Mouse (Mus musculus) embryo, embryonic 10.5 days (tissue): Measurements from ENCODE around the gene Pbp2.

Source experiments
- DNase-seq: peaks from one replicate; pipeline ENCODE4 v3.0.0-alpha.2; 2015; ENCODE audit warnings: low spot score

Pbp2 gene

DNA sequence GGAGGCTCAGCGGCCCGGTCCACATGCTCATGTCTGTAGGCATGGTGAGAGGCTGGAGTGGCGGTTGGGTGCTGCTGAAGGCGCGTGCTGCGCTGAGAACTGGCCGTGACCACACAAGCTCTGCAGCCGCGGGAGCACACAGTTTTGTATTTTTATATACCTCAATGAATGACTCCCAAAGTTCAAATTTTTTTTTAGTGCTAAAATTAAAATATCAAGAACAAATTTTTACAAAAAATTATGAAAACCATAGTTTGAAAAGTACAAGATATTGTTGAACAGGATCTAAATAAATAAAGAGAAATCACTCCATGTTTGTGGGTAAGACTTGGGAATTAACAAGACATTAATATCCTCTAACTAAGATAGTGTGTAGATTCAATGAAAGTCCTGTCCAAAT lies at the start of gene Pbp2:
Gene Pbp2 (minus strand): TSS at position 101 of the 400 bp plus-strand sequence.
- no peak for DNase-seq

DNA sequence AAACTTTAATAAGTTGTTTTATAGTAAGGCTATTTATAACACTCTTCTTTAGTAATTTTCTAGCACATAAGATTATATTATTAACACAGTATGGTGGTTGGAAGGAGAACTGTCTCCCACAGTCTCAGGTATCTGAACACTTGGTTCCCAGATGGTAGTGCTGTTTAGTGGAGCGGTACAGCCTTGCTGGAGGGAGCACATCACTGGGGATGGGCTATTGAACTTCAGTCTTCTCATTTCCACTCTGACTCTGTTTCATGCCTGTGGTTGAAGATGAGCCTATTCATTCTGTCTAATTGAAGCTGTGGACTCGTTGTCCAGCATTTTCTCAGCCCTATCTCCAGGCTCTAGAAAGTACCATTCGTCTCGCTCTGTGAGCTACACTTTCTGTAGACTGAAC lies 44.7 kb upstream of the Pbp2 start:
- DNase-seq, result no peak

DNA sequence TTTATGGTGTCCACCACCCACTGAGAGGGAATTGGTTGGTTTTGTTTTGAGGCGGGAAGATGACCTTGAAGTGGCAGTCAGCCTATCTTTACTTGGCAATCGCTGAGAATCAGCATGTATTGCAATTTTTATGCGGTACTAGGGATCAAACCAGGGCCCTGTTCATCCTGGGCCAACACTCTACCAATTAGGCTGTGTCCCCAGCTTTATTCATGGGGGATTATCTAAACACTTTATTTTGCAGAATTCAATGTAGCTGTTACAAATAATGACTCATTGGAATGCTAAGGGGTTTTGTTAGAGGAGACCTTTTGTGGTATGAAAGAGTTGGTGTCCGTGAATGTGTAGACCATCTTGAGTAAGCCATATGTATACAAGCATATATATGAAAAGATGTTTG lies 42.3 kb upstream of the Pbp2 start:
- DNase-seq, result no peak

DNA sequence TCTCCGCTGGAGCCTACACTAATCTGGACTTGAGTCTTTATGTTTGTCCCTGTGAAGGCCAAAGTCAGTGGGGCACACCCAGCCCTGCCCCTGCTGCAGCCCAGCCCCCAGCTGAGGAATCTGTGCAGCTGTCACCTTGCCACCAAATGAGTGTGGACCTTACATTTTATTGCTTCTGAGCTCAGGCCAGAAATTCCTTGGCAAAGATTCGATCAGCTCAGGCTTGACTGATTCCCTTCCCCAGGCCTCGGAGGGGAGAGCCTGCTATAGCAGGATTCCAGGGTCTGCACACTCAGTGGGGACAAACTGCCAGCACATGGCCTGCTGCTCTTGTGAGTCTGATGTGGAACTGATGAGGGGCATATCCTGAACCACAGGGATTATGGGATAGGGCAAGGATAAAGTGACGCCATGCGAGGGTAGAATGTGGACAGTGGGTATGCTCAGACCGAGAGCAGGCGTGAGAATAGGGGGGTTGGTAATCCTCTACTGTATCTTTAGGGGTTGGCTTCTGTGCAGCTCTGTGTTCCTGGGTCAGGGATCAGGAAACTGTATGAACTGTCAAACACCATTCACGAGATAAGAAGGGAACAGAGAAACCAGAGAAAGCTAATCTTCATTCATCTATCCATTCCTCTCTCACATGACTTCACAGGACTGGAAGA lies 41.6 kb upstream of the Pbp2 start:
- DNase-seq, result no peak

DNA sequence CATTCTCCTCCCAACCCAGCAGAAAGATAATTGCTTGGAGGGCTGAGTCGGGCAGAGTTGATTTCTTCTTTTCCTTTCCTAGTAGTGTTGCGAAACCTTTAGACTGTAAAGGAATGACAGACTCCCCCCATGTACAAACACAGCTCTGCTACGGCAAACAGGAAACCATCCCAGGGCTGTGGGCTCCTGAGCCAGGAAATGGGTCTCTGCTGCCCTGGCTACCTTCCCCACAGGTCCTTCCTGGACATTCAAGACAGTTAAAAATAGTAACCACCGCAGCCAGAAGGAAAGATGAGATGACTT lies 30.8 kb upstream of the Pbp2 start:
- DNase-seq, result no peak

DNA sequence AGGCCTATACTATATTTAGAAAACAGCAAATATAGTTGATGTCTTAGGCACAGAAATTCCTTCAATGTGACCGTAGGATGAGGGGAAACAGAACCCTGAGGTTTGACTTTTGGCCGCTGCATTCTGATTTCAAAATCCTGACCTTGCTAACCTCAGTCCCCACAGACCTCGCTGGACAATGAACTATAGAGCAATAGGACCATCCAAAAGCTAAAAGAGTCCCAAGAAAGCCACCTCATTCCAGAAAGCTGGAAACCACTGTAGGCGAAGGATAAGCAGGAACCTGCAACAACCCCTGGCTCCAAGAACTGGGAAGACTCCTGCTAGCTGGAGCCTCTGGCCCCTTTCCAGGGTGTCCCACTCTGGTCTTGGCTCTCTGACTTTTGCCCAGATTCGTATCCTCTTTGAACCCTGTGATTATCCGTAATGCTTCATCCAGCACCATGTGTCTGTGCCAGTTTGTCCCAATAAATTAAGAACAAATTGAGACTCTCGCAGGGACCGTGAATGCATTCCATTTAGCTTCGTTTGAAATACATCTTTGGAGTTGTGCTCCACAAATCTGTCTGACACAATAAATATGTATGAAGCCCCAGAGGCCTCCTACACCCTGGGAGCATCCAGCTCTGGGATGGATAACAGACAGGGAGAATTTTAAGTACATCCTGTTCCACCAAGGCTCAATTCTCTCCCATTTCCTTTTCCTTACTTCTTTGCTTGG lies 30.3 kb upstream of the Pbp2 start:
- DNase-seq, result no peak

DNA sequence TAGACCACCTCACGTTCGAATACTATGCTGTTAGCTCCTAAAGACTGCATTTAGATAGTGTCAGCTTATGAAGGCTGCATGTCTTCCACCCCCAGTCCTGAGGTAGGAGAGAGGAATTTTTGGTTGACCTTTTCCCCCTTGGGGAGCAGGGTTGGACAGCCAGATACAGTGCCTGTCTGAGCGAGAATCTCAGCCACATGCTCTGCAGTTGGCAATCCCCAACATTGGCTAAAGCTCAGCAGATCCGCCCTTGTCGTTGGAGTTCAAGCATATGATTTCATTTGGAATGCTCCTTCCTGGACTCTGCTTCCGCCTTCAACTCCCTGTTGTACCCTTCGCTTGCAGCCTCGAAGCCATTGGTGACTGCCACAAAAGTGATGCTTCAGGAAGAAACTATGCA lies 26.2 kb upstream of the Pbp2 start:
- DNase-seq, result no peak

DNA sequence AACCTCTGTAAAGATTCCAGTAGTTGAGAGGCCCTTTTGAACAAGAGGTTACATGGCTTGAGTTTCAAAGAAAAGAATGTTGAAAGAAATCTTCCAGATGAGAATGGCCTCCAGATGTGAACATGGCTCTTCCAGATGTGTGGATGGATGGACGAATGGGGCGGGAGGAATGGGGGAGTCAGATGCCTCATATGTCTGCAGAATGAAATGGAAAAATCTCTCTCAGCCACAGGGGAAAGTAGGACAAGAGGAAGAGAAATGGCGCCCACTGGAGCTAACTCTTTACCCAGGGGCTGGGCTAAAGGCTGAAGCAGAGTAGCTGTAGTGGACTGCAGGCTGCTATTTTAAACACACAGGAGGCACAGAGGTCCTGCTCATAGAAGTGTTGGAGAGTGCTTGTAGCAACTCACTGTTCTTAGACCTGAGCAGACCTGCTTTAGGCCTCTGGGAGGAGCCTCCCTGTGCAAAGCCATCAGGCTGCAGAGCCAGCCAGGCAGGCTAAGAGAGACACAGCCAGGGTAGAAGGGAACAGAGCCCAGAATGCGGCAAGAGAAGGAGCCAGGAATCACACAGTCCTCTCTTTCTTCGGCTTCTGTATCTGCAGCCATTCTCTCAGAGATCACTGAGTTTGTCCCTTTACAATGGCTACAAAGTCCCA lies 23.9 kb upstream of the Pbp2 start:
- peak; percentile 59 for DNase-seq

DNA sequence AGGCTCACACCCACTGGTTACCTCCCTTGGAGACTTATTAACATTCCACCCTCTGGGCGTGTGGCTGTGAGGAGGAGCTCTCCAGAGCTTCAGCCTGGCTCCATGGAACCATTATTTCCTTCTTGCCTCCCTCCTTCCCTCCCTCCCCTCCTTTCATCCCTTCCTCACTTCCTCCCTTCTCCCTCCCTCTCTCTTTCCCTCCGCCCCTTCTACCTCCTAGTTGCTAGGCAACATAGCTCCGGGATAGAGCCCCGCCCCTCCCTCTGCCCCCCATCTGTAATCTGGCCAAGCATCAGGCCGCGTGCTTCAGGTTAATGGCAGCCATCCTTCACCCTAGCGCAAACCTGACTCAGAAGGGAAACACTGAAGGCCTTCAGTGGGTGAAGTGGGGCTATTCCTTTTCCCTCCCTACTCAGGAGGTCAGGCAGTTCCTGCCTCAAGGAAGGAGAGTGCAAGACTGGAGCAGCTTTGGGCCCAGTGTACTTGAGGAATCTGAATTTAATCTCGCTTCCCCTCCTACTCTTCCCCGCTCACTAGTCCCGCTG lies 22.6 kb upstream of the Pbp2 start:
- peak; percentile 74 for DNase-seq

DNA sequence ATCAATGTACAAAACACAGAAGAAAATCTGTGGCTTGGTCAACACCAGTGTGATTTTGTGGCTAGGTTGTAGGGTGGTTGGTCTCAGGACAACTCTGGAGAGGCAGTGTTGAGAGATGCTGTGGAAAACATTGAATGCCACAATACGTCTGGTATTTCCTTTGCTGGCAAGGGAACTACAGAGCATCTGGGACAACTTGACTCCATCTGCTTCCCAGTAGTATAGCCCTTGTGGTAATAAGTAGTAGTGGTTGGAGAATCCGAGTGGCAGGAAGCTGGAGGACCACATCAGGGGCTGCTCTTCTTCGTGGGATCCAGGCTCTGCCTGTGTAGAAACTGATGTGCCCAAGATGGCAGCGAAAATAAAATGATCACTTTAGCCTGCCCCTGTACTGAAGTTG lies 21.7 kb upstream of the Pbp2 start:
- no peak for DNase-seq

DNA sequence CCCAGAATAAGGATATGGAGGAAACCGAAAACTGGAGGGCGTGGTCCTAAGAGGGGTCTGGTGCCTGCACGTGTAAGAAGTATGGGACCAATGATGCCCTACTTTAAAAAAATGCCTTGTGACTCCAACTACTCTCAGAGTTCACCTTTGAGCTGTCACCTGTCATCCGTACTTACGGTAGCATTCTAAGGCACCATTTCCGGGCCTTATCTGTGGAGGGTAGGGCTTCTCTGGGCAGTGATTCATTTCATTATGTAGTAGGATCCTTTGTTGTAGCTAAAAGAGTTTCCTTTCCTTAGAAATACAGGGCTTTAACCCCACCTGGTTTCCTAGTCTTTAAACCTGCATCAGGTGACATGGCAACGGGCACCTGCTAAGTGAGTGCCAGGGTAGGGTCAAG lies 16.6 kb upstream of the Pbp2 start:
- DNase-seq, result no peak

DNA sequence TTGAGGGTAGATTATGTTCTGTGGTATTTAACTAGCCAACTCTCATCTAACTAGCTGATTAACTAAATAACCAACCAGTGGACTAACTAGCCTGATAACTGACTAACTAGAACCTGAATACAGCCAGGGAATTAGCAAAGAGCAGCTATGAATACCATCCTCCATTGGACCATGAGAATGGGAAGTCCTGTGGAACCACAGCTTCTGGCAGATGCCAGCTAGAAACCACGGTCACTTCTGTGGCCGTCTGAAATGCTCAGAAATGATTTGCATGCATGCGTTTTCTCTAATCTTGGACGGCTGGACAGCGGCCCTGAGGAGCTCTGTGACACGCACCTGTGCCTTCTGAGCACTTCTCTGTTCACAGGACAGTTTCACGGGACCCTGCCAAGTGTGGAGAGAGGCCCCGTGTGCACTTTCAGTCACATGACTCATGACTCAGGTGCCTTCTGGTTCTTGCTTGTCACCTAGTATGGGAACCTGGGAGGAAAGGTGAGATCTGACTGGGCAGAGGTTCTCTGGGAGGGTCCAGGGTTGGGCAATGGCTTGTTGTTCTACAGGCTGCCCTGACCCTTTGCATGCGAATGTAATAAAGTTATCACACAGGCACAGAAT lies 14.6 kb upstream of the Pbp2 start:
- DNase-seq, result no peak

DNA sequence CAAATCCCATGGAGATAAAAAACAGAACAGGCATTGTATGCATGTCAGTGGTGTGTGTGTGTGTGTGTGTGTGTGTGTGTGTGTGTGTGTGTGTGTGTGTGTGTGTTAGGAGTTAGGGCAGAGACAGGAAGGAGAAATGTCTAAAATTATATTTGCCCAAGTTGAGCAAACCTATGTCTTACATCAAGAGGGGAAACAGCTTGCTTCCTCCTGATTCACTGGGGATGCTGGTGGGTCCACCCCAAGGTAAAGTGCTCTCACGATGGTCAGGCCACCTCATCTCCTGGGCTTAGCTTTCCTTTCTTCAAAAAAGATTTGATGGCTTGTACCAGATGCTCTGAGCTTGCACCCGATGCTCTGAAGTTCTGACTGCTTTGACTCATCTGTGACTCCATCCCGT lies 13.9 kb upstream of the Pbp2 start:
- no peak for DNase-seq

DNA sequence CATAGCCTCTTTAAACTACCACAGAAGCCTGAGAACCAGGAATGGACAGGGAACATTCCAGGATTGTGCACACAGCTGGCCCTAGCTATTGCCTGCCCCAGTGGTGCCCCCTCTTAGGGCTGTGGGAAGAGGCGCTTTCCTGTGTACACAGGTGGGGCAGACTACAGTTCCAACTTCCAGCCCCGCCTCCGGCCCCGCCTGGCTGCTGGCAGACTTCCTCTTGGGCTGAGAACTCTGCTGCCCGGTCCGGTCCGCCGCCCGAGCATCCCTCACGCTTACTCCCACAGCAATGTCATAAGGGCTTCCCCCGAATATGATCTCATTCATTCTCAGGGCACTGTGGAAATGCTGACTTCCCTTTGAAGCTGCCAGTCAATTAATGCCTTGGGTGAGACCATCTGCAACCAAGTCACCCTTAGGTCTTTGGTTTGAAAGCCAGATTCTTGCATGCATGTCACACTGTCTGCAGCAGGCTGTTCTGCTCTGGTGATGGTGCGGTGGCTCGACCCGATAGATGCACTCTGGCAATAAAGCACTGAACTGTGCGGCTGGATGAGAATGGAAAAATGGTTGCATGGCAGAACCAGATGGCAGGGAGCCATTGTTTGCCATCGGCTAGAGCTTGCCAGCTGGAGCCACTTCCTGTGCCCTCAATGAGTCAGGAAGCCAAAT lies 13.2 kb upstream of the Pbp2 start:
- DNase-seq, result peak; percentile 42

DNA sequence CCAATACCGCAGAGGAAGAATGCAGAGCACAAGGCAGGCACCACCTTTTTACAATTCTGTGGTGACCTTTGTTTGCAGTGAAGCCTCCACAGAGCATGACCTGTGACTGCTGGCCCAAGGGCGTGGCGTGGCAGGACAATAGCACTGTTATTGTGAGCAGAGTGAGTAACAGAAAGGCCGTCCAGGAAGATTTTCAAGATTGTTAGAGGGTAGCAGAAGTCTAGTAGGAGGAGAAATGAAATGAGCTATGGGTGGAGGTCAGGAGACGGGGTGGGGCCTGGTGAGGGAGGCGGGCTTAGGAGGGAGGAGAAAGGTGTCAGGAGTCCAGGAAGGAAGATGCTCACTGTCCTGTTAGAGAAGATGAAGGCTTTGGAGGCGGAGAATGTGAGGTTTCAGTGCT lies 12.5 kb upstream of the Pbp2 start:
- DNase-seq, result no peak

DNA sequence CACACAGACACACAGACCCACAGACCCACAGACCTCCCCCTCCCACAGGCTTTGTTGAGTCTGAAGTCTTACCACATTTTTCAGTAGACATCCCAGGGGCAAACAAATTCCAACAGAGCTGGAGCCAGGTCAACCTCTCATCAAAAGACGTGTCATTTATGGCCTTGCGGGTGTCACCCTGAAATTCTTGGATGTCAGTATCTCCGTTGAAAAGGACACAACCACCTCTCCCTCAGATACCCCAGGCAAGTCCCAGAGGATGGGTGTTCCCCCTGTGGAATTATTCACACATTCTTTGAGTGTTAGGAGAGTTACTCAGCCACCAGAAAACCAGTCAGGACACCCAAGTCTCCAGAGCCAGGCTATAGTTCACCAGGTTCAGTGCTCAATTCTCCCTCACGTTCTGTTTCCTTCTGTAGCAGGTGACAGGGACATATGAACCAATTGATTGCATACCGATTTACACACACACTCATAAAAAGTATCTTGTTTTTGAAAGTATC lies 9.3 kb upstream of the Pbp2 start:
- DNase-seq, result no peak

DNA sequence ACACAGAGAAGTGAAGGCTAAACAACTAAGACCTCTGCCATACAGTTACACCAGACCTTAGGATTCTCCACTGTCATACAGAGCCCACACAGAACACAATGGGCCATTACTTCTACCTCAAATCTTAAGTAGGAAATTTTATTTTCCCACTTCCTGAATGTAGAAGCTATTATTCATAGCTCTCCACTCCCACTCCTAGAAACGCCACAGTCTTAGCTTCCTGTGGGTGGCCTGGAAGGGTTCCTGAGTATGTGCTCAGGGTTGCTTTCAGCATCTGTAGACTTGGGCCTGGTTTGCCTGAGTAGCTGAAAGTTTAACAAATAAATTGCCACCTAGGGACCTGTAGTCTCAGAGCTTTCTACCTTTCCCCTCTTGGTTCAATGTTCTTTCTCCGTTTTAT lies 5.9 kb upstream of the Pbp2 start:
- DNase-seq, result no peak

DNA sequence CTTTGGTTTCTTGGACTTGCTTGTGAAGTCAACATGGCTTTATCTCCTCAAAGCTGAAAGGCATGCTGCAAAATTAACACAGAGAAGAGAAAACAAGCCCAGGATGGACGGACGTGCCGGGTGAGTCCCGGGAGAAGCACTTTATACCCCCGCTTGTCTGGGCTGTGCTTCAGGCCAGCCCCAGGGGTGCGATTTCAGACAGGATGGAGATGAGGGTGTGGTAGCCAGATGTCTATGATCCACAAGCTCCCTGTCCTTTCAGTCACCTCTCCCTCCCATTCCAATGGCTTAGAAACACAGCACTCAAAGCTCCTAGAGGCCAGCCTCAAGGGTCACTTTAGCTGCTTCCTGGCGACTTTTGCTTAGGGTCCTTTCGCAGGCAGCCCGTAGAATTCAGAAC lies 3.8 kb upstream of the Pbp2 start:
- DNase-seq, result peak; percentile 28

DNA sequence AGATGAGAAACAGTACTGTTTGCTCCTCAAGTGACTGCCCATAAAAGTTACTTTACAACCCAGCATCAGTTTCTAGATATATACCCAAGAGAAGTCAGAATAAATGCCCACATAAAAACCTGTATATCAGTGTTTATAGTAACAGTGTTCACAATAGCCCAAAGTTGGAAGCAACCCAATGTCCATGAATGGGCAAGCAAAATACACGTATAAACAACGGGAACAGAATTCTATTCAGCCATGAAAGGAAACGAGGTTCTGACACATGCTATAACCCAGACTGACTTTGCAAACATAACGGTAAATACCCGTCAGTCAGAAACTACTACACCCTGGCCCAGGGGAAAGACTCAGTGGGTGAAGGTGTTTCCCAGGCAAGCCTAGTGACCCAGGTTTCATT lies 1.8 kb upstream of the Pbp2 start:
- no peak for DNase-seq

DNA sequence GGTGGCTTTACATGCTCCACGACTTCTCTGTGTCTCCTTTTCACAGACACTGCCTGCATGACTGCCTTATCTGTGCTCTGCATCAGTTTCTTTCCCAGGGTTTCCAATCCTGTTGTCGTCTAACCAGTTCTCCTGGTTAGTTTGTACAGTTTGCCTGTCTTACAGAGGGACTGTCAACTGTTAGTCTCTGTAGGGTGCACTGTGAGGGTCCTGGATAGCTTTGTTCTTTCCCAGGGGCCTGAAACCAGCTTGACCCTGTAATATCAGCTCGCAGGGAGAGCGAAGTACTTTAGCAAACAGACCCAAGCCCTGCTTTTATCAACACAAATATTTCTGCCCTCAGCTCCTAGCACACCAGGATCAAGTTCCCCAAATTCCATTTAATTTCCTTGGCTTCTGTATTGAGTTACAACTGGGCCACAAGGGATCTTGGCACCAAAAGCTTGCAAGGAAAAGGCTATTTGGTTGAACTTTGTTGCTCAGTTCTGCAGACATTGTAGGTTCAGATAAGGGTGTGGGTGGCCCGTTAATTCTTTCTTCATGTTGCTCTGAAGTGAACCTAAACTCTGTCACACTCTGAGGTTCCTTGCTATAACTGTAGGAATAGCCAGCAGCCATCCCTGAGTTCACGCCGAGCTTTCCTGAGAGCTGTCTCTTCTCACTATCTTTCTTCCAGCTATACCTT lies 5.5 kb downstream of the Pbp2 start:
- peak; percentile 28 for DNase-seq

DNA sequence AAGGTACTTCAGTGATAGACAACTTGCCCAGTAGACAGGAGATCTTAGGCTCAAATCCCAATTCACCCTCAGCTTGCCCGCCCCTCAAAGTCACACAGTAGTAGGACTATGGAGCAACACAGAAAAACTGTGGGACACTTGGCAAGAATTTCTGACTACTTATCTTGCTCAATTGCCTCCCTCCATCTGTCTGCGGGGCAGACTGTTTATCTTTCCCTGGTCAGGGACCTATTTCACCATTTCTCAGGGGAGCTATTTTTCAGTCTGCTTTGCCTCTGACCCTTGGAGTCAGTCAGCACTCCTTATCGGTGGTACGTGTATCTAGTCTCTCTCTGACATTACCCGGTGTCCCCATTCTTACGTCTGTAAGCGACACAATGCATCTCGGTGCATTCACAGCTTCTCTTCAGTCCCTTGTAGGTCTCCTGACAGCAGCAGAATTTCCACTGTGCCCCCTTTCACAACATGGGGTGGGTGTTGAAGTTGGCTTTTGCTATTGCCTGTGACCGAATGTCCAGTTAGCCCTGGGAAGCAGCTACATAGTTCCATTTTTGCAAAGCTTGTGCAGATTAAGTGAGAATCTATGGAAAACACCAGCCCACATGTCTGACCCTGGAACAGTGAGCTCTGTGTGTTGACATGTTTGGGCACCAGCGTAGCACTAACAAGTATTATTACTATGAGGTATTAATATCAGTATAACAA lies 7.6 kb downstream of the Pbp2 start:
- DNase-seq, result no peak
